ENCODE assay signal across 11 mouse cellular contexts in the genomic region with DNA sequence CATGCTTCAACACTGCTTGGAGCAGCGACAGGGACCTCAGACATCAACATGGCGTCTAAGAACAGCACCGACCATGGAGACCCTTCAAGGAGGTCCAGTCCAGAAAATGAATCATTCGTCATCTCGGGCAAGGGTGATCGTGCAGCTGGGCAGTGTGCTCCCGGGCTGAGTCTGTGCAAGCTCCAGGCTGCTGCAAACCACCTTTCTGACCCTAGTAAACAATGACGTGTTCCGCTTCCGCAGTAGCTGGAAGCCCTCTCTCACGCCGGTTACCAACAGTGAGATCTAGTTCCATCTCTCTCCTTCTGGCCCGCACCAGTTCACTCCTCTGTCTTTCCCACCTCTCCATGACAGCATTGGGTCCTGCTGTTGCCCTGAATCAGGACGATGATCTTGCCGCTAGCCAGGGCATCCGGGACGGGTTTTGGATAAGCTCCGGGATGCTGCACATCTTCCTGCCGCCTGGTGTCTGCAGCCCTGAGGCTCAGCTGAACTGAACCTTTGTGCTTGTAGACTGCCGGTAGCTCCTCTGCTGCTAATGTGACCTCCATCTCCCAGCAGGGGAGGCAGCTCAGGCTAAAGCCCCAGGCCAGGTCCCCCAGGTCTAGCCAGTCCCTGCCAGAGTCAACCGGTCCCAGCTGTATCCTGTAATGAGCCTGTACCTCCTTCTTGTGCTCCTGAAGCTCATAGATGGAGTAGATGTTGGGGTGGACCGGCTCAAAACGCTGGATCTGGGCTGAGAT. TPM values are rescaled to one million over a fixed set of nuclear protein-coding genes. Genes with fewer than 3 reads are reported as not detected.
A peak's percentile ranks its signal among the peaks of the same experiment; 100 is the strongest.
DNase-seq lines count a peak whose midpoint lies in the region; ATAC-seq lines count a peak whose summit lies in the region.
"Had no signal": no experiment of that assay in that cellular context is flagged by ENCODE, and none has a peak within 500 bp of the region (broad histone marks: within the 10 kb centered on the region; RNA-seq: fewer than 3 reads in every experiment).

No protein-coding gene starts in this region.

- no peaks in the 10 kb centered on the region for H3K27me3 ChIP-seq in erythroblast, embryonic 14.5 days (ENCODE audit: control insufficient read depth)
- no peaks in the 10 kb centered on the region for H3K27me3 ChIP-seq in kidney, embryonic 16.5 days (ENCODE audit: insufficient read depth, low read length)
- no peaks in the 10 kb centered on the region for H3K27me3 ChIP-seq in liver, embryonic 12.5 days (replicated peaks)

- no peaks in the 10 kb centered on the region for H3K36me3 ChIP-seq in erythroblast, embryonic 14.5 days (ENCODE audit: control insufficient read depth)
- H3K36me3 ChIP-seq in kidney, embryonic 16.5 days (ENCODE audit: insufficient read depth, low read length), result no peaks in the 10 kb centered on the region
- H3K36me3 ChIP-seq in liver, embryonic 12.5 days, result no peaks in the 10 kb centered on the region

- 65% methylated on average over 23 of the region's 23 CpGs for WGBS in kidney, embryonic 16.5 days
- WGBS in liver, embryonic 12.5 days (ENCODE audit: insufficient replicate concordance), result 62% methylated on average over 23 of the region's 23 CpGs

- H3K4me1 ChIP-seq in erythroblast, embryonic 14.5 days (ENCODE audit: control insufficient read depth), result no peaks in the 10 kb centered on the region; the same call in none of the 2 replicates
- H3K4me1 ChIP-seq in kidney, embryonic 16.5 days (ENCODE audit: insufficient read depth, low read length), result peaks cover 21% of the 10 kb centered on the region
- H3K4me1 ChIP-seq in liver, embryonic 12.5 days, result peaks cover under 1% of the 10 kb centered on the region

- H3K27ac ChIP-seq in kidney, embryonic 16.5 days (ENCODE audit: low read length), result no peak overlapping the region
- H3K27ac ChIP-seq in liver, embryonic 12.5 days, result no peak overlapping the region

- no peak for ATAC-seq in erythroblast, adult 5-6 weeks (replicated peaks; ENCODE audit: low FRiP score, poor library complexity, severe bottlenecking)
- no peak for ATAC-seq in kidney, embryonic 16.5 days (ENCODE audit: low FRiP score, low TSS enrichment)
- ATAC-seq in liver, embryonic 12.5 days, result peak; percentile 47; the same call in 1 of the 2 replicates

- H3K9ac ChIP-seq in kidney, embryonic 16.5 days (replicated peaks; ENCODE audit: low read length), result peak overlapping the region; percentile 16; the same call in 1 of the 2 replicates
- H3K9ac ChIP-seq in liver, embryonic 12.5 days, result no peak overlapping the region

- H3K9me3 ChIP-seq in erythroblast, embryonic 14.5 days (ENCODE audit: control insufficient read depth, low read length), result no peaks in the 10 kb centered on the region
- H3K9me3 ChIP-seq in kidney, embryonic 16.5 days (ENCODE audit: low read length), result no peaks in the 10 kb centered on the region
- no peaks in the 10 kb centered on the region for H3K9me3 ChIP-seq in liver, embryonic 12.5 days (replicated peaks)

- peak overlapping the region; percentile 6 for H3K4me3 ChIP-seq in erythroblast, embryonic 14.5 days (replicated peaks)
- H3K4me3 ChIP-seq in kidney, embryonic 16.5 days (ENCODE audit: low read length), result no peak overlapping the region
- H3K4me3 ChIP-seq in liver, embryonic 12.5 days, result 0 out of 2 replicates have a peak overlapping the region, but pooled peaks have one; percentile 15

- DNase-seq in kidney, adult 8-10 months, result no peak
- DNase-seq in R1 (ENCODE audit: low read depth, low spot score), result peak; percentile 90
- no peak for DNase-seq in layer of hippocampus, adult 9-10 months (ENCODE audit: low spot score)
- no peak for DNase-seq in ovary, postnatal 10 days (ENCODE audit: low spot score)
- DNase-seq: gastrocnemius, postnatal 10 days had no signal

- H3K4me2 ChIP-seq in kidney, embryonic 16.5 days (replicated peaks; ENCODE audit: low read depth, low read length), result peak overlapping the region; percentile 18; the same call in 1 of the 2 replicates
- peak overlapping the region; percentile 13 for H3K4me2 ChIP-seq in liver, embryonic 12.5 days

RNA-seq across cellular contexts. Expression of gene Terf2, which starts 12.8 kb away (rescaled TPM):
- polyA plus RNA-seq in erythroblast, embryonic 14.5 days (2012), result 1.4 and 1.8 TPM in 2 replicates
- 9.2 and 14.2 TPM in 2 replicates for total RNA-seq in erythroblast, adult 5-6 weeks (2015; ENCODE audit: low replicate concordance)
- 12.9 and 15.5 TPM in 2 replicates for total RNA-seq in erythroblast, adult 5-6 weeks (2017; ENCODE audit: low replicate concordance)
- 14.8 and 18.2 TPM in 2 replicates for polyA plus RNA-seq in kidney, embryonic 16.5 days (2015; fragmentation: Nextera tagmentation; extraction: Ambion mirVana)
- 9.2 and 11.5 TPM in 2 replicates for polyA plus RNA-seq in liver, embryonic 12.5 days (2016; fragmentation: Nextera tagmentation; extraction: Ambion mirVana)

RNA-seq across cellular contexts. Expression of gene Cyb5b, which starts 41.3 kb away (rescaled TPM):
- polyA plus RNA-seq in erythroblast, embryonic 14.5 days (2012), result 0.42 and 0.57 TPM in 2 replicates
- 10.2 and 21.3 TPM in 2 replicates for total RNA-seq in erythroblast, adult 5-6 weeks (2015; ENCODE audit: low replicate concordance)
- 8.1 and 12.8 TPM in 2 replicates for total RNA-seq in erythroblast, adult 5-6 weeks (2017; ENCODE audit: low replicate concordance)
- polyA plus RNA-seq in kidney, embryonic 16.5 days (2015; fragmentation: Nextera tagmentation; extraction: Ambion mirVana), result 138 and 144 TPM in 2 replicates
- 51.8 and 52.5 TPM in 2 replicates for polyA plus RNA-seq in liver, embryonic 12.5 days (2016; fragmentation: Nextera tagmentation; extraction: Ambion mirVana)

RNA-seq across cellular contexts. Expression of gene Tmed6, which starts 43.7 kb away (rescaled TPM):
- polyA plus RNA-seq in erythroblast, embryonic 14.5 days (2012), result not detected in 2 replicates
- not detected in 2 replicates for total RNA-seq in erythroblast, adult 5-6 weeks (2015; ENCODE audit: low replicate concordance)
- not detected in 2 replicates for total RNA-seq in erythroblast, adult 5-6 weeks (2017; ENCODE audit: low replicate concordance)
- 25.3 and 27.7 TPM in 2 replicates for polyA plus RNA-seq in kidney, embryonic 16.5 days (2015; fragmentation: Nextera tagmentation; extraction: Ambion mirVana)
- 5.6 and 5.7 TPM in 2 replicates for polyA plus RNA-seq in liver, embryonic 12.5 days (2016; fragmentation: Nextera tagmentation; extraction: Ambion mirVana)
- total RNA-seq: gastrocnemius, postnatal 10 days; neutrophil, adult 5-6 weeks had no signal
- polyA plus RNA-seq: liver, adult 2 months had no signal

RNA-seq across cellular contexts. Expression of gene Nip7, which starts 52.5 kb away (rescaled TPM):
- polyA plus RNA-seq in erythroblast, embryonic 14.5 days (2012), result 0.21 and 0.30 TPM in 2 replicates
- total RNA-seq in erythroblast, adult 5-6 weeks (2015; ENCODE audit: low replicate concordance), result 19.4 and 22.5 TPM in 2 replicates
- total RNA-seq in erythroblast, adult 5-6 weeks (2017; ENCODE audit: low replicate concordance), result 5.0 and 8.9 TPM in 2 replicates
- polyA plus RNA-seq in kidney, embryonic 16.5 days (2015; fragmentation: Nextera tagmentation; extraction: Ambion mirVana), result 82.5 and 87.3 TPM in 2 replicates
- 83.4 and 83.8 TPM in 2 replicates for polyA plus RNA-seq in liver, embryonic 12.5 days (2016; fragmentation: Nextera tagmentation; extraction: Ambion mirVana)

RNA-seq across cellular contexts. Expression of gene Cog8, which starts 52.7 kb away (rescaled TPM):
- 1.3 and 1.7 TPM in 2 replicates for polyA plus RNA-seq in erythroblast, embryonic 14.5 days (2012)
- total RNA-seq in erythroblast, adult 5-6 weeks (2015; ENCODE audit: low replicate concordance), result 4.2 and 10.7 TPM in 2 replicates
- total RNA-seq in erythroblast, adult 5-6 weeks (2017; ENCODE audit: low replicate concordance), result 3.6 and 8.9 TPM in 2 replicates
- polyA plus RNA-seq in kidney, embryonic 16.5 days (2015; fragmentation: Nextera tagmentation; extraction: Ambion mirVana), result 35.0 and 35.6 TPM in 2 replicates
- 31.2 and 32.2 TPM in 2 replicates for polyA plus RNA-seq in liver, embryonic 12.5 days (2016; fragmentation: Nextera tagmentation; extraction: Ambion mirVana)

Comparison
In these comparisons a context has a peak if more than half of its experiments do, and no peak if none do; other contexts are left out.
1. RNA of gene Cyb5b, which starts 41.3 kb away (polyA plus RNA-seq): 138 to 144 TPM in kidney, embryonic 16.5 days and 51.8 to 52.5 TPM in liver, embryonic 12.5 days; 0.42 to 0.57 TPM in erythroblast, embryonic 14.5 days; every median in the first group is over 10 times any median in the second.